Mouse (Mus musculus) ES-Bruce4 (cell line): ENCODE measurements around the gene Gm10226. TPM values are rescaled to one million over a fixed set of nuclear protein-coding genes. Genes with fewer than 3 reads are reported as not detected.

Experiments
- H3K27ac ChIP-seq: 2 replicates; pipeline ENCODE4 v1.5.1; 2012; ENCODE audit warnings: low read length, inconsistent platforms; ENCODE audit not compliant: insufficient read depth
- H3K27me3 ChIP-seq: 2 replicates; pipeline ENCODE4 v1.6.1; 2012; ENCODE audit warnings: mild to moderate bottlenecking, low read length, inconsistent platforms; ENCODE audit not compliant: control insufficient read depth, poor library complexity, insufficient read depth, severe bottlenecking
- H3K36me3 ChIP-seq: 2 replicates; pipeline ENCODE4 v1.6.1; 2012; ENCODE audit warnings: inconsistent platforms, mild to moderate bottlenecking, low read length, moderate library complexity; ENCODE audit not compliant: control insufficient read depth, poor library complexity, insufficient read depth, severe bottlenecking
- H3K4me1 ChIP-seq: one replicate; pipeline ENCODE4 v1.8.1; 2011; ENCODE audit warnings: low read length; ENCODE audit not compliant: control insufficient read depth, insufficient read depth
- H3K4me3 ChIP-seq: 2 replicates; pipeline ENCODE4 v1.5.1; 2011; ENCODE audit warnings: low read depth, mild to moderate bottlenecking, low read length
- H3K9ac ChIP-seq: 2 replicates; pipeline ENCODE4 v1.6.1; 2012; ENCODE audit warnings: low read depth, mild to moderate bottlenecking, inconsistent platforms; ENCODE audit not compliant: poor library complexity, severe bottlenecking
- H3K9me3 ChIP-seq: replicated peaks from 2 replicates; pipeline ENCODE4 v1.6.1; 2012; ENCODE audit warnings: mild to moderate bottlenecking, low read length, inconsistent platforms; ENCODE audit not compliant: control insufficient read depth, poor library complexity, insufficient read depth, severe bottlenecking
- CTCF ChIP-seq: IDR thresholded peaks from one replicate; pipeline ENCODE4 v1.8.1; 2011; ENCODE audit warnings: low read depth, low read length
- EP300 ChIP-seq: IDR thresholded peaks from 2 replicates; pipeline ENCODE4 v1.6.1; 2011; ENCODE audit warnings: low read depth, low read length; ENCODE audit not compliant: insufficient read depth
- POLR2A ChIP-seq: IDR thresholded peaks from one replicate; pipeline ENCODE4 v1.8.1; 2011; ENCODE audit warnings: low read length; ENCODE audit not compliant: insufficient read depth
- polyA plus RNA-seq: library from polyadenylated mRNA; stranded (reverse); fragments of >200 nt; gene quantifications from 2 replicates; pipeline ENCODE4 v1.2.4, GENCODE M21; 2011; ENCODE audit warnings: low read depth; ENCODE audit not compliant: missing spikeins, insufficient read depth, insufficient read length

Gene Gm10226
- polyA plus RNA-seq, 1 experiment = 6.1 TPM

DNA sequence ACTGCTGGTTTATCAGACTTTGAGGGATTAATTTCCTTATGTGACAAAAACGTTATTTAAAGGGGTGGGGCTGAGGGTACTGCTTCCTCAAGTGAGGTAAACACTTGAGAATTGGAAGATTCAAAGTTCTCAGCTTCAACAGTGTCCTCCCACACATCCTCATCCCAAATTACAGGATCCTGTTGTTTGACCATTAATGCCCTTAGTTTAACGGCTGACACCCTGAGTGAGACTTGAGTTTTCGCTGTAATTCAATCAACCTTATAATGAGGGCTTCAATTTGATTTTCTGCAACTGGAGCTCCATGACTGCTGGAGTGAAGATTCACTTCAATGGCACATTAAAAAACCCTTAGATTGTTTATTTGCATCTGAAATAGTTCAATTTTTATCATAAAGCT, 1.7 kb downstream of the Gm10226 start:
- TF ChIP-seq POLR2A = no peak
- no peak for TF ChIP-seq CTCF
- no peak for TF ChIP-seq EP300

DNA sequence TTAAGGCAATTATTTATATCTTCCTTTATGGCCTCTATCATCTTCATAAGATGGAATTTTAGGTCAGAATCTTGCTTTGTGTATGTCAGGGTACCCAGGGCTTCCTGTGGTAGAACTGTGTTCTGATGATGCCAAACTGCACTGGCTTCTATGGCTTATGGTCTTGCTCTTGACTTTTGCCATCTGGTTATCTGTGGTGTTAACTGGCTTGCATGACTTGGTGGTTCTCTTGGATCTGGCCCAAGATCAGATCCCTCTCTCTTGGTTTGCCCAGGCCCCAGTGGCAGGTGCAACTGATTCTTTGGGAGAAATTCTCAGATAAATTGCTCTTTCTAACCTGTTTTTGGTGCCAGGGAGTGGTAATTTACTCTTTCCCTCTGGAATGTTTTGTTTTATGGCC, 4.4 kb downstream of the Gm10226 start:
- H3K27ac ChIP-seq = no peak overlapping the region
- no peaks in the 10 kb centered on the region for H3K9me3 ChIP-seq
- H3K9ac ChIP-seq = no peak overlapping the region
- H3K4me1 ChIP-seq = no peaks in the 10 kb centered on the region
- no peak overlapping the region for H3K4me3 ChIP-seq
- H3K36me3 ChIP-seq = no peaks in the 10 kb centered on the region
- TF ChIP-seq EP300 (no peak), CTCF (no peak), POLR2A (no peak)
- H3K27me3 ChIP-seq = no peaks in the 10 kb centered on the region

More for the DNA sequence above, 1.7 kb downstream of the Gm10226 start:
- Histone ChIP-seq H3K36me3 (no peaks in the 10 kb centered on the region), H3K27me3 (no peaks in the 10 kb centered on the region), H3K4me3 (no peak overlapping the region), H3K4me1 (no peaks in the 10 kb centered on the region), H3K9me3 (no peaks in the 10 kb centered on the region), H3K9ac (no peak overlapping the region), H3K27ac (no peak overlapping the region)

DNA sequence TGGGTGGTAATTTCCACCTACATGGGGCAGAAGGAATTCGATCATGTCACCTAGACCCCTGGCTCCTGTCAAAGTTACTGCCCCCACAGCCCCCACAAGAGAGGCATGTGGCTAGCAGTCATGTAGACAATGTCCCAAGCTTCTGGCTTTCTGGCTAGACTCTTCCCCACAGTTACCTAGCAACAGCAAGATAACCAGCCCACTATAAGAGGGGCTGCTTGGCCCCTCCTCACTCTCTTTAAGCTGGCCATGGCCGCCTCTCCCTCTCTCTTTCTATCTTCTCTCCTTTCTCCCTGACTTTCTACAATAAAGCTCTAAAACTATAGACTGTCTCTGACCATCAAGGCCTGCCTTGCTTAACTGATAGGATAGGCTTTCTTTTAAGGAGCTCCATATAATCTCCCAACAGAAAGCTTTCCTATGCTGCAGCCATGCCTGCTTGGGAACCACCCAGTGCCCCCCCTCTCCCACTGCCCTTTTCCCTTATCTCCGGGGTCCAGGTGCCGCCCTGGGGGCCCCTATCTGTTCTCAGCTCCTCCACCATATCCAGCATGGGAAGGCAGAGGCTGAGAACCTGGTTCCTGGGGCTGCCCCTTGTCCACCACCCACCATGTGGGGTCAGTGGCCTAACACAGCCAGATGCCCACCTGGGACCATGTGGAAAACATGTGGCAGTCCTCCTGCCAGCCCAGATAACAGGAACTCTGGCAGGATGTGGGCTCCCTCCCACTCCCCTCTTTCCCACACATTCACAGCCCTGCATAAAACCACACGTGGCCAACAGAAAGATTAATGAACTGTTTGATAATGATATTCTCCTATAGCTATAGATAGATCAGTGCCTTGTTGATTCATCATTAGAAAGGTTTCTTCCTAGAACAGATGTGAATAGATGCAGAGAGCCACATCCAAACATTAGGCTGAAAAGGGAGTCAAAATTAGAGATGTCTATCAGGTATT, 10.9 kb downstream of the Gm10226 start:
- Histone ChIP-seq H3K36me3 (no peaks in the 10 kb centered on the region), H3K9me3 (no peaks in the 10 kb centered on the region), H3K4me3 (no peak overlapping the region), H3K4me1 (peaks cover 1% of the 10 kb centered on the region), H3K9ac (no peak overlapping the region), H3K27ac (no peak overlapping the region), H3K27me3 (no peaks in the 10 kb centered on the region)
- TF ChIP-seq EP300 = no peak
- TF ChIP-seq POLR2A = no peak
- no peak for TF ChIP-seq CTCF

DNA sequence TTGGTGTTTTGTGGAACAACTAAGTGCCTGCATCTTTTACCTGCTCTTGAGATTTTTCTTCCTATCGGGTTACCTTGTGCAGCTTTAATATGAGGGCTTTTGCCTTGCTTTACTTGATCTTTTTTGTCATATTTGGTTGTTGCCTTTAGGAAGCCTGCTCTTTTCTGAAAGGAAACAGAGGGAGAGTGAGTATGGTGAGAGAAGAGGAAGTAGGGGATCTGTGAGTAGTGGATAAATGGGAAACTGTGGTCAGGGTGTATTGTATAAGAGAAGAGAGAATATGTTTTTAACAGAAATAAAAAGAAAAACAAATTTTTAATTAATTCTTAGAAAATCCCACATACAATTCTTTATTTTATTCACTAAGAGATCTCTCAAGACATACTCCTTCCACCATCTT, 11.8 kb downstream of the Gm10226 start:
- Histone ChIP-seq H3K27ac (no peak overlapping the region), H3K4me3 (no peak overlapping the region), H3K9ac (no peak overlapping the region), H3K36me3 (no peaks in the 10 kb centered on the region), H3K4me1 (peaks cover 1% of the 10 kb centered on the region), H3K27me3 (no peaks in the 10 kb centered on the region), H3K9me3 (no peaks in the 10 kb centered on the region)
- no peak for TF ChIP-seq EP300
- TF ChIP-seq POLR2A = no peak
- TF ChIP-seq CTCF = no peak

DNA sequence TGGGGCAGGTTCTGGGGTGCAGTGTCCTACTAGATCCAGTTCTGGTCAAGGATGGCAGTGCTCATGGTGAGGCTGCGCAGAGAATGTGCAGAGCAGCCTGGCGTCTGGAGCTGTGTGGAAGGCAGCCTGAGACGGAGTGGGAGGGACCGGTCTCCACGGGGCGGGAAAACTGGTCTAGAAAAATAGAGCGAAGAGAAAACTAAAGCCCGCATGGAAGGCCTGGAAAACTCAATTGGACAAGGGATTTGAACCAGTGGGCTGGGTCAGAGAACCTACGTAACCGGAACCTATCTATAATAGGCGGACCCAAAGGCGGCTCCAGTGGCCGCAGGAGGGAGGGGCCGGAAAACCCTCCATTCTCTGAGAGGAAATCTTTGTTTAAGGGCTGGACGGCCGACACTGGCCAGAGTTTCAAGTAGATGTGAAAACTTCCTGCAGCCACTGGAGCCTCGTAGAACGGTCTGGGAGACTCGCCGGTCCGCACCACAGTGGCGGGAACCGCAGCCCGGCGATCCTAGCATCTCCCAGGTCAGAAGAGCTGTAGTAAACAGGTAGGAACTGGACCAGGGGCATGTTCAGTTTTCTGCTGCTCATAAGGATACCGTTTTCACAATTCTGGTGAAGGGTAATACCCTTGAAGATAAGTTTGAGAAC, 15.8 kb downstream of the Gm10226 start, which contains the start of gene Zfp760:
TSS of gene Zfp760 (plus strand) at position 399 of the 654 bp plus-strand sequence.
- peak within 1 kb of the TSS; percentile 59 for H3K9ac ChIP-seq
- no peaks in the 10 kb centered on the region for H3K27me3 ChIP-seq
- peaks cover 1% of the 10 kb centered on the region for H3K4me1 ChIP-seq
- H3K9me3 ChIP-seq = no peaks in the 10 kb centered on the region
- H3K4me3 ChIP-seq = peak within 1 kb of the TSS; percentile 85
- no peak for TF ChIP-seq CTCF
- TF ChIP-seq POLR2A = peak; percentile 38
- TF ChIP-seq EP300 = no peak
- peak within 1 kb of the TSS; percentile 72 for H3K27ac ChIP-seq
- H3K36me3 ChIP-seq = peaks cover 3% of the 10 kb centered on the region
